Mouse (Mus musculus) hindbrain, embryonic 15.5 days (tissue): ENCODE data around the gene Igsf21. TPM values are rescaled to one million over a fixed set of nuclear protein-coding genes. Genes with fewer than 3 reads are reported as not detected.

Source experiments
- ATAC-seq: fragments of 200-750 bp; cut with Nextera tagmentation; 2 replicates; pipeline ENCODE4 v1.8.0; 2017; ENCODE audit warnings: low read depth, moderate number of reproducible peaks, moderate TSS enrichment; ENCODE audit not compliant: low FRiP score
- H3K27ac ChIP-seq: fragments of 300-500 bp; sonication (generic); replicated peaks from 2 replicates; pipeline ENCODE4 v1.5.1; 2015; ENCODE audit warnings: mild to moderate bottlenecking, inconsistent platforms
- H3K27me3 ChIP-seq: fragments of 300-500 bp; sonication (generic); 2 replicates; pipeline ENCODE4 v1.6.1; 2015; ENCODE audit warnings: control low read depth, inconsistent platforms
- H3K36me3 ChIP-seq: fragments of 300-500 bp; sonication (generic); 2 replicates; pipeline ENCODE4 v1.6.1; 2015; ENCODE audit warnings: control low read depth, inconsistent platforms
- H3K4me1 ChIP-seq: fragments of 300-500 bp; sonication (generic); replicated peaks from 2 replicates; pipeline ENCODE4 v1.6.1; 2015; ENCODE audit warnings: control low read depth, inconsistent platforms
- H3K4me2 ChIP-seq: fragments of 300-500 bp; sonication (generic); 2 replicates; pipeline ENCODE4 v1.6.1; 2015; ENCODE audit warnings: moderate library complexity, mild to moderate bottlenecking, inconsistent platforms
- H3K4me3 ChIP-seq: fragments of 300-500 bp; sonication (generic); 2 replicates; pipeline ENCODE4 v1.5.1; 2015; ENCODE audit warnings: mild to moderate bottlenecking, inconsistent platforms
- H3K9ac ChIP-seq: fragments of 300-500 bp; sonication (generic); 2 replicates; pipeline ENCODE4 v1.6.1; 2015; ENCODE audit warnings: inconsistent platforms
- H3K9me3 ChIP-seq: fragments of 300-500 bp; sonication (generic); 2 replicates; pipeline ENCODE4 v1.6.1; 2016; ENCODE audit warnings: control low read depth, inconsistent platforms
- WGBS: fragments of 180-500 bp; shearing (Covaris S2); methylation state at CpG from one replicate; pipeline ENCODE4 v1.1.7; 2015; 5-methylcytosine and 5-hydroxymethylcytosine counted together
- polyA plus RNA-seq: library from polyadenylated mRNA; unstranded; fragments of >200 nt; fragmentation: Nextera tagmentation; extraction: Ambion mirVana; gene quantifications from 2 replicates; pipeline ENCODE4 v1.2.1, GENCODE M21; 2015

Gene Igsf21
- polyA plus RNA-seq, 1 experiment from 2014 or later = 102 TPM

DNA sequence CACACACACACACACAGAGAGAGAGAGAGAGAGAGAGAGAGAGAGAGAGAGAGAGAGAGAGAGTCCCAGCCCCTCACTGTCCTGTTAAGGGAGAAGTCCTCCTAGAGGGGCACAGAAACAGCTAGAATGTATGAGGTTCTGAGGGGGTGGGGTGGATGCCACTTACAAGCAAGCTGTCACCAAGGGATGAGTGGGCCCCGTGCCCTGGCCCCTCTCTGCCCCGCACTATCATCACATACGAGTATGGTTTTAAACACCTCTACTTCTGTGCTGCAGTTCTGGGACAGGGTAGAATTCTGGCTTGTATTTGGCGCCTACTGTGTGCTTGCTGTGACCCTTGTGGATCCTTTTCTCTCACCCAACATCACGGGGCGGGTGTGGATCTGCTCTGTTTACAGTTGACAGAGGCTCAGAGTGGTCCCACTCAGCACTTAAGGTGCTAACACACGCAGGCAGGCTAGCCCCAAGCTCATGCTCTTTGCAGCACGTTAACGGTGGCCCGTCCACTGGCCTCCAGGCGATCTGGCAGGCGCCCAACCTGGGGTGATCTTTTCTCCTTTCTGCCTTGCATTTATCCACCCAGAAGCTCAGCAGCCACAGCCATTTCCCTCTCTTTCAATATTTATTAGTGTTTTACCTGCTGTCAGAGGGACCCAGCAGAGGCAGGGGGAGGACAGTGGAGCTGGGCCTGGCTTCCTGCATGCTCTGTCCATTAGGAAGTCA lies 116.9 kb downstream of the Igsf21 start:
- peaks cover 26% of the 10 kb centered on the region for H3K4me1 ChIP-seq
- no peaks in the 10 kb centered on the region for H3K27me3 ChIP-seq
- no peak overlapping the region for H3K4me3 ChIP-seq
- ATAC-seq = no peak
- no peaks in the 10 kb centered on the region for H3K9me3 ChIP-seq
- H3K36me3 ChIP-seq = no peaks in the 10 kb centered on the region
- no peak overlapping the region for H3K27ac ChIP-seq
- H3K9ac ChIP-seq = no peak overlapping the region
- 54% methylated on average over 12 of the region's 12 CpGs for WGBS
- no peak overlapping the region for H3K4me2 ChIP-seq

DNA sequence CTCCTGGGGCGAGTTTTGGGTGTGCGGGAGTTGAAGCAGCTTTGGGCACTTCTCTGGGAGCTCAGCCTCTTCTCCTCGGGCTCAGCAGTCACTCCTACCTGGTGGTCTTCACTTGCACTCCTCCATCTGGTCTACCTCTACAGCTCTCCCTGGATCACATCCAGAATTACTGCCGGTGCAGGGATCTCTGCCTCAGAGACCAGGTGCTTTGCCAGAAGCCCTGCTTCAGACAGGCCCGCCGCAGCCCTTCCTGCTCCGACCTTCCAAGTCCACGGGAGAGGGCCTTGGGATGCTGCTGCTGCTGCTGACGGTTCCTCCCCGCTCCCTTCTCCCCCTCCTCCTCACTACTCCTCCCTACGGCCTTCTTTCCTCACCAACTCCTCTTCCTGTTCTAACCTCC lies 118.5 kb downstream of the Igsf21 start:
- no peak for ATAC-seq
- no peak overlapping the region for H3K4me2 ChIP-seq
- WGBS = 83% methylated on average over 11 of the region's 11 CpGs

DNA sequence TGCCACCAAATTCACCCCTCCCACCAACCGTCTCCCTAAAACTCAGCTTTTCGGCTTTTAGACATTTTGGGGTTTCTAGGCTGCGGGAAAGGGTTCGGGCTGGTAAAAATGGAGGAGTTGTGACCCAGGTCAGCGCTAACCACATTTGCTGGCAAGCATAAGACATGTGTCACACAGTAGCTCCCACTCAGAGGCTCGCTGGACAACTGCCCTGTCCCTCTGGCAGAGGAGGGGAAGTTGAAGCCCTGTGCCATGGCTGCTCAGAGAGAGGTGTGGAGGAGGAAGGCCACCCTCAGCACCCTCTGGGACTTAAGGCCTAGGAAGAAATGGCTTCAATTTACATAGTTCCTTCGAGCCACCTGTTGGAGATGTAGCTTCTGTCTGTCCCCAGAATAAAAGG lies 120.8 kb downstream of the Igsf21 start:
- H3K36me3 ChIP-seq = no peaks in the 10 kb centered on the region
- no peak for ATAC-seq
- no peak overlapping the region for H3K27ac ChIP-seq
- H3K9ac ChIP-seq = no peak overlapping the region
- no peaks in the 10 kb centered on the region for H3K9me3 ChIP-seq
- H3K4me2 ChIP-seq = no peak overlapping the region
- 85% methylated on average over 7 of the region's 7 CpGs for WGBS
- H3K4me1 ChIP-seq = peaks cover 22% of the 10 kb centered on the region
- H3K4me3 ChIP-seq = no peak overlapping the region
- H3K27me3 ChIP-seq = no peaks in the 10 kb centered on the region

More for the DNA sequence above, 118.5 kb downstream of the Igsf21 start:
- Histone ChIP-seq H3K9me3 (no peaks in the 10 kb centered on the region), H3K36me3 (no peaks in the 10 kb centered on the region), H3K4me1 (peaks cover 36% of the 10 kb centered on the region), H3K4me3 (no peak overlapping the region), H3K27me3 (no peaks in the 10 kb centered on the region), H3K27ac (no peak overlapping the region), H3K9ac (no peak overlapping the region)

DNA sequence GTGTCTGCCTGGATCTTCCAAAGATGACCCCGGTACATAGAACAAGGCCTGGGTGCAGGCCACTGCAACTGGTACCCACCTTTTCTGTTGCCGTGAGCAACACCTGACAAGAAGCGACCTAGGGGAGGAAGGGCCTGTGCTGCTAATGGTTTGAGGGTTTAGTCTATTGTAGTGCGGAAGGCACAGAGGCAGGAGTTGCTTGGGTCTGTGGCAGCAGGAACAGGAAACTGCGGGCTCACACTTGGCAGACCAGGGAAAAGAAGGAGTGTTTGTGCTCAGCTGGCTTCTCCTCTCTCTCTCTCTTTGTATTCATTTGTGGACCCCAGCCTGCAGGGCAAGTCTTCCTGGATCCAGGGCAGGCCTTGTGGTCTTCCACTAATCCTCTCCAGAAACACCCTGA lies 124.0 kb downstream of the Igsf21 start:
- H3K9me3 ChIP-seq = no peaks in the 10 kb centered on the region
- ATAC-seq = no peak
- H3K36me3 ChIP-seq = no peaks in the 10 kb centered on the region
- H3K27ac ChIP-seq = no peak overlapping the region
- no peaks in the 10 kb centered on the region for H3K27me3 ChIP-seq
- peaks cover 12% of the 10 kb centered on the region; the same call in 1 of the 2 replicates for H3K4me1 ChIP-seq
- WGBS = 86% methylated on average over 5 of the region's 5 CpGs
- no peak overlapping the region for H3K4me2 ChIP-seq
- no peak overlapping the region for H3K4me3 ChIP-seq
- no peak overlapping the region for H3K9ac ChIP-seq

DNA sequence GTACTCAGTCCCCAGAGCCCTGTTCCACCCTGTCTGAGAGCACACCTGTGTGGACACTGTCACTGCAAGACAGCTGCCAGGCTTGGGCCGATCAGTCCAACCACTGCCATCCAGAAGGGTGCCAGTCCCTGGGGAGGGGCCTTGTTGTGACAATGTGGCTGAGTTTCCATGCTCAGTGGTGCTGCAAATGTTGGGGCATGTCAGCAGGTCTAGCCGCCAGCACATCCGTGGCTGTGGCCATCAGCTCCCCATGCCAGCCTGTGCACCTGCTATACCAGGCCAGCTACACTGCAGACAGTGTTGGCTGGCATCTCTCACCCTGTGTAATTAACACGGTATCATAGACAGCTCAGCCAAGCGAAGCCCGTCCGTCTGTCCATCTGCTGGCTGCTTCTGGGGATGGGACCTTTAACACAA lies 129.3 kb downstream of the Igsf21 start:
- peak; percentile 50; the same call in 1 of the 2 replicates for ATAC-seq
- peak overlapping the region; percentile 57; the same call in 1 of the 2 replicates for H3K27ac ChIP-seq

DNA sequence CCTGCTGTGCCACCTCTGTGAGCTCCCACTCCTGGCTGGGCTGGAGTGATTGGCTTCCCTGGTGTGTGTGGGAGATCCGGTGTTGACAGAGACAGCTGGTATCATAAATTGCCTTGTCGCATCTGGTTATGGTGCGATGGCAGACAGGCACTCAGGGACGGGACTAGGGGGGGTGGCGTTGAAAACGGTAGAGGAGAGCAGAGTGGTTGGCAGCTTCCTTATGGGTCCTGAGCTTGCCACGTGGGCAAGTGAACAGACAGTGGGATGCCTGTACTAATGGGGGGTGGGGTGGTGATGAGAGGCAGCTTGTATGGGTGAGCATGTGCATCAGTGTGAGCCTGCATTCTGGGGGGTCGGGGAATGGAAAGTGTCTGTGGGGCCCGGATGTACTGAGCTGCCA lies 130.8 kb downstream of the Igsf21 start:
- H3K9ac ChIP-seq = no peak overlapping the region
- peaks cover 33% of the 10 kb centered on the region for H3K4me1 ChIP-seq
- no peaks in the 10 kb centered on the region for H3K36me3 ChIP-seq
- H3K27me3 ChIP-seq = no peaks in the 10 kb centered on the region
- H3K4me3 ChIP-seq = no peak overlapping the region
- ATAC-seq = peak; percentile 27; the same call in 1 of the 2 replicates
- H3K27ac ChIP-seq = 0 out of 2 replicates have a peak overlapping the region, but pooled peaks have one; percentile 38
- no peaks in the 10 kb centered on the region for H3K9me3 ChIP-seq
- no peak overlapping the region for H3K4me2 ChIP-seq
- 64% methylated on average over 9 of the region's 9 CpGs for WGBS

More for the DNA sequence above, 129.3 kb downstream of the Igsf21 start:
- Histone ChIP-seq H3K4me1 (peaks cover 33% of the 10 kb centered on the region), H3K4me2 (no peak overlapping the region), H3K36me3 (no peaks in the 10 kb centered on the region), H3K9me3 (no peaks in the 10 kb centered on the region), H3K9ac (no peak overlapping the region), H3K4me3 (no peak overlapping the region), H3K27me3 (no peaks in the 10 kb centered on the region)
- 74% methylated on average over 7 of the region's 7 CpGs for WGBS

DNA sequence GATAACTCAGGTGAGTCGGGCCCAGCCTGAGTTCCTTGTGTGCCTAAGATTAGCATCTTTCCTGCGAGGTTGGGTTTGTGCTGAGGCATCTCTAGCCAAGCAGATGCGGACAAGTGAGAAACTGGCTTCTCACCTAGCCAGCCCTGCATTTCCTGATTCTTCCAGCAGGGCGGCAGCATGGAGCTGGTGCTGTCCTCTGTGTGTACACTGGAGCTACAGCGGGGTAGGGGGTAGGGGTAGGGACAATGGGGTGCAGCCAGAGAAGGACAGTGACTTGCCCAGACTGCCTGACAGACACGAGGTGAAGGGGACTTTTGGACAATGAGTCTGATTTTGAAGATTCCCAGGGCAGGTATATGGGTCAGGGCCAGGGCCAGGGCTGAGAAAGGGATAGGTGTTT lies 131.5 kb downstream of the Igsf21 start:
- ATAC-seq = no peak
- no peak overlapping the region for H3K4me2 ChIP-seq
- no peaks in the 10 kb centered on the region for H3K36me3 ChIP-seq
- H3K9me3 ChIP-seq = no peaks in the 10 kb centered on the region
- H3K27ac ChIP-seq = 0 out of 2 replicates have a peak overlapping the region, but pooled peaks have one; percentile 38
- H3K27me3 ChIP-seq = peaks cover 3% of the 10 kb centered on the region; the same call in 1 of the 2 replicates
- no peak overlapping the region for H3K4me3 ChIP-seq
- H3K9ac ChIP-seq = no peak overlapping the region
- H3K4me1 ChIP-seq = peaks cover 33% of the 10 kb centered on the region
- 98% methylated on average over 6 of the region's 6 CpGs for WGBS

DNA sequence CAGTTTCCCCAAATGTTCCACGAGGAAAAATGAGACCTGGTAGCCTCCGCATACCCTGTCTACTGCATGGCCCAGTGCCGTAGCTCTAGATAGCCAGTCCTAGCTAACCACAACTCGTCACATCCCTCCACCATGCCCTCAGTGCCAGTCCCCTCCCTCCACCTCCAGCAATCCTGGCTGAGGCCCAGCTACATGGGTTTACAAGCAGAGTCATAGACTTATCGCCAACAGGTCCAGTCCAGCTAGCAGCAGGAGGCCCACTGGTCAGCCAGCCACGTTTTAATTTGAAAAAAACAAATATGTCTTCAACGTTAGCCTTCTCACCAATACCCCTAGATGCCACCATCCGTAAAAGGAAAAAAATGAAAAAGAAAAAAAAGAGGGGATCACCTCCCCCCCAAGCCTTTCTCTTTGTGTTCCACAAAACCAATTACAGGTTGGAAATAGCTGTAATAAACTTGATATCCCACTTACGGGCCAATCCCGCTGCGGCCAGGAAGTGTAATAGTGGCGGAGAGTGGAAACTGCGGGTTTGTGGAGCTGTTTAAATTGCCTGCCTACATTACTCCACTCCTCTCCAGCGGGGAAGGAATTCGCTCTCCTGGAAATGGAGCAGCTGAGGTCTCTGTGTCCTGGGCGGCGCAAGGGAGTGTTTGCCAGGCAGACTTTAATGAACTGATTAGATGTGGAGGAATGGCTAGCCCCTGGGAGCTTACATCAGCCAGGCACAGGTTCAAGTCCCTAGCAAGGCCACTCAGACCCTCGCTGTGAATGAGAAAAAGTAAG lies 132.7 kb downstream of the Igsf21 start:
- no peak overlapping the region for H3K4me2 ChIP-seq
- H3K9me3 ChIP-seq = no peaks in the 10 kb centered on the region
- no peak for ATAC-seq
- peaks cover 3% of the 10 kb centered on the region; the same call in 1 of the 2 replicates for H3K27me3 ChIP-seq
- no peaks in the 10 kb centered on the region for H3K36me3 ChIP-seq
- H3K27ac ChIP-seq = peak overlapping the region; percentile 65
- 60% methylated on average over 18 of the region's 18 CpGs for WGBS
- no peak overlapping the region for H3K9ac ChIP-seq
- peaks cover 43% of the 10 kb centered on the region for H3K4me1 ChIP-seq
- H3K4me3 ChIP-seq = no peak overlapping the region

DNA sequence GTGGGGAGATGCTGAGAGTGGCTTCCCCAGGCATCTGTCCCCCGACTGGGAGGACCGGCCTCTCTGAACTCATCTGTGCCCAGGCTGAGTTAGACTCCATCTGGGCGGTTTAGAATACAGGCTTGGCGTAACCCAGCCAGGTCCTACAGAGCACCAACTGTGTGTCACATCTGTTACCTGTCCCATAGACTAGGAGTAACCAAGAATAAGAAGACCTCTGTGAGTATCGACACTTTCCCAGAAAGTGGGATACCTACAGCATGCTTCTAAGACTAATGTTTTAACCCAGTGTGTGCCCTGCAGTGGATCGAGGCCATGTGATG lies 137.0 kb downstream of the Igsf21 start:
- Histone ChIP-seq H3K4me2 (peak overlapping the region; percentile 29), H3K27me3 (peaks cover 3% of the 10 kb centered on the region; the same call in 1 of the 2 replicates), H3K9me3 (no peaks in the 10 kb centered on the region), H3K36me3 (no peaks in the 10 kb centered on the region), H3K9ac (no peak overlapping the region), H3K27ac (peak overlapping the region; percentile 72), H3K4me1 (peaks cover 42% of the 10 kb centered on the region), H3K4me3 (no peak overlapping the region)
- ATAC-seq = 0 out of 2 replicates have a peak, but pooled peaks have one; percentile 4
- 30% methylated on average over 6 of the region's 6 CpGs for WGBS

DNA sequence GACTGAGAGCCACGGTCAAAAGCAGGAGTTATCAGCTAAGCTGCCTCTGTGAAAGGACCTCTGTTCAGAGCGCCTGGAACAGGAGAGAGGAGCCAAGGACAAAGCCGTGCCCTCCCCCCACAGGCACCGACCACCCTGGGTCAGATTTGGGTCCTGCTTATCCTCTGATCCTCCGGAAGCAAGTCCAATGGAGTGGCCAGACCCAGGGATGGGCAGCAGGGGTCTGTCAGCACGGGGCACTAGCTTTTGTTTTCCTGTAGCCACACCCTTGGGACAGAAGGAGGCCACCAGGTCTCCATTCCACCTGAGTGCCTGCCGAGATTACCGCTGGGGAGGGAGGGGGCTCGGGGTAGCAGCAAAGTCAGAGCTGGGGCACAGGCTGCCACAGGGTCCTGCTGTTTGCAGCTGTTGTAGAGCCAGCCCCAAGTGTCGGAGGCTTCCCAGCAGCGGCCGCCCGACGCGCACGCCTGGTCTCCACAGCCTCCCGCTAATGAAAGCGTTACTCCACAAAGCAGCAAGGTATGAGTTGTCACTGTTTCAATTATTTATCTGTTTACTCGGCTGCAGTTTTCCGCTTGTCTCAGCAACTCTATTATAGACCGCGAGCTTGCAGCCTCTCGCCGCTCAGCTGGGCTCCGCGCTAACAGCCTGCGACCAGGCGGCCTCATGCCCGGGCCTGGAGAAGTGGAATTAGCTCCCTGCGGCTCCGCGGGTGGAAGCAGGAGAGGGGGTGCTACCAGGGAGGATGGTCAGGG lies 137.5 kb downstream of the Igsf21 start:
- Histone ChIP-seq H3K9ac (0 out of 2 replicates have a peak overlapping the region, but pooled peaks have one; percentile 11), H3K27ac (peak overlapping the region; percentile 72), H3K4me2 (peak overlapping the region; percentile 29), H3K27me3 (peaks cover 3% of the 10 kb centered on the region; the same call in 1 of the 2 replicates), H3K9me3 (no peaks in the 10 kb centered on the region), H3K4me1 (peaks cover 41% of the 10 kb centered on the region), H3K36me3 (no peaks in the 10 kb centered on the region), H3K4me3 (no peak overlapping the region)
- peak; percentile 62 for ATAC-seq
- WGBS = 1% methylated on average over 32 of the region's 32 CpGs

DNA sequence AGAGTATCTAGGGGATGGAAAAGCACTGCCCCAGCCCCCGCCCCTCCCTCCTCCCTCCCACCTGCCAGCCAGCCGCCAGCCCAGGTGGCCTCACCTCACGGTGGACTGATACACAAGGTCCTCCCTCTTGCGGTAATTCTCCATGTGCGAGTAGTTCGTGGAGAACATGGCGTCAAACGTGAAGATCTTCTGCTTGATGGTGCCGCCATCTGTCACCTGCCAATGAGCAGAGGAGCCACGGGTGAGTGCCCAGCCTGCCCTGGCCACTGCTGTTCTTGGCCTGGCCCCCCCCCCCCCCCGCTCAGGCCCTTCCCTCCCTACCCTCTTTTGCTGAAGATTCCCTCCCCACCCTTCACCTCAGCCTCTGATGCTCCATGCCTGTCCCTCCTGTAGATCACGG lies 139.4 kb downstream of the Igsf21 start:
- 64% methylated on average over 12 of the region's 12 CpGs for WGBS
- Histone ChIP-seq H3K27ac (no peak overlapping the region), H3K9me3 (no peaks in the 10 kb centered on the region), H3K9ac (no peak overlapping the region), H3K4me1 (peaks cover 54% of the 10 kb centered on the region), H3K36me3 (no peaks in the 10 kb centered on the region), H3K27me3 (peaks cover 3% of the 10 kb centered on the region; the same call in 1 of the 2 replicates), H3K4me2 (no peak overlapping the region), H3K4me3 (no peak overlapping the region)
- ATAC-seq = no peak
